Mouse (Mus musculus) stomach, embryonic 16.5 days (tissue): ENCODE results near the gene Rhbdf2. TPM values are rescaled to one million over a fixed set of nuclear protein-coding genes. Genes with fewer than 3 reads are reported as not detected.
"Not testable (repeated sequence)": the region's sequence is repeated elsewhere in the genome, so short reads cannot be mapped to it uniquely, and the experiment has no call there.

ENCODE experiments used
- ATAC-seq: fragments of 200-750 bp; cut with Nextera tagmentation; 2 replicates; pipeline ENCODE4 v1.8.0; 2017; ENCODE audit warnings: moderate number of reproducible peaks, moderate TSS enrichment; ENCODE audit not compliant: insufficient read depth, low FRiP score
- H3K27ac ChIP-seq: fragments of 300-500 bp; sonication (generic); 2 replicates; pipeline ENCODE4 v1.5.1; 2014; ENCODE audit warnings: low read length
- H3K27me3 ChIP-seq: fragments of 300-500 bp; sonication (generic); 2 replicates; pipeline ENCODE4 v1.6.1; 2014; ENCODE audit warnings: low read length, control low read depth, mixed read lengths; ENCODE audit not compliant: control insufficient read depth, insufficient read depth
- H3K36me3 ChIP-seq: fragments of 300-500 bp; sonication (generic); 2 replicates; pipeline ENCODE4 v1.6.1; 2014; ENCODE audit warnings: low read length; ENCODE audit not compliant: control insufficient read depth, insufficient read depth
- H3K4me1 ChIP-seq: fragments of 300-500 bp; sonication (generic); 2 replicates; pipeline ENCODE4 v1.6.1; 2014; ENCODE audit warnings: low read length, control low read depth, mixed read lengths; ENCODE audit not compliant: control insufficient read depth, insufficient read depth
- H3K4me2 ChIP-seq: fragments of 300-500 bp; sonication (generic); 2 replicates; pipeline ENCODE4 v1.6.1; 2014; ENCODE audit warnings: low read depth, low read length, mixed read lengths
- H3K4me3 ChIP-seq: fragments of 300-500 bp; sonication (generic); replicated peaks from 2 replicates; pipeline ENCODE4 v1.5.1; 2014; ENCODE audit warnings: mild to moderate bottlenecking, low read length
- H3K9ac ChIP-seq: fragments of 300-500 bp; sonication (generic); 2 replicates; pipeline ENCODE4 v1.6.1; 2014; ENCODE audit warnings: low read length
- H3K9me3 ChIP-seq: fragments of 300-500 bp; sonication (generic); replicated peaks from 2 replicates; pipeline ENCODE4 v1.6.1; 2016; ENCODE audit warnings: low read length, control low read depth; ENCODE audit not compliant: control insufficient read depth
- WGBS: fragments of 180-500 bp; shearing (Covaris S2); extraction: QIAGEN DNeasy Blood & Tissue Kit; methylation state at CpG from one replicate; pipeline ENCODE4 v1.1.7; 2014; 5-methylcytosine and 5-hydroxymethylcytosine counted together
- polyA plus RNA-seq: library from polyadenylated mRNA; unstranded; fragments of >200 nt; fragmentation: Nextera tagmentation; extraction: Ambion mirVana; gene quantifications from 2 replicates; pipeline ENCODE4 v1.2.1, GENCODE M21; 2015

Rhbdf2 gene
- polyA plus RNA-seq, 1 experiment from 2014 or later = 8.2 TPM

DNA sequence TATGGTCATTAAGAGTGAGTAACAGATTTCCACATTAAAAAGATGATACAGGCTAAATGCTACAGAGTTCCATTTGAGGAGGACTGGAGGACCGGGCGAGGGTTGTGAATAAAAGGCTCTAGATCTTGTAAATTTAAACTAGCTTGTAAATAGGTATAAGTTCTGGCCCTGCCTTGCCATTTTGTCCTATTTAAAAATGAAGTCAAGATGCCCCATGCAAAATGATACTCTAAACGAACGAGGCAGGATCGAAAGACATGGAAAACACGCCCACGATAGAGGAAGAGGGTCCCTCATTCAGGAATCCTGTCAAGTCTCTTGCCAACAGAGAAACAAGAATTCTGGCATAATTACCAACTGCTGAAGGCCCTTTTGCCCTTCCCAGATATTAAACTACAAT is 43.6 kb upstream of the Rhbdf2 start:
- peak overlapping the region; percentile 75; the same call in 1 of the 2 replicates for H3K9ac ChIP-seq
- peak overlapping the region; percentile 58; the same call in 1 of the 2 replicates for H3K4me2 ChIP-seq
- H3K36me3 ChIP-seq = peaks cover 7% of the 10 kb centered on the region
- no peak overlapping the region for H3K27ac ChIP-seq
- peaks cover 18% of the 10 kb centered on the region for H3K4me1 ChIP-seq
- ATAC-seq = no peak
- WGBS = 78% methylated on average over 7 of the region's 7 CpGs
- no peak overlapping the region for H3K4me3 ChIP-seq
- H3K9me3 ChIP-seq = no peaks in the 10 kb centered on the region
- H3K27me3 ChIP-seq = no peaks in the 10 kb centered on the region

DNA sequence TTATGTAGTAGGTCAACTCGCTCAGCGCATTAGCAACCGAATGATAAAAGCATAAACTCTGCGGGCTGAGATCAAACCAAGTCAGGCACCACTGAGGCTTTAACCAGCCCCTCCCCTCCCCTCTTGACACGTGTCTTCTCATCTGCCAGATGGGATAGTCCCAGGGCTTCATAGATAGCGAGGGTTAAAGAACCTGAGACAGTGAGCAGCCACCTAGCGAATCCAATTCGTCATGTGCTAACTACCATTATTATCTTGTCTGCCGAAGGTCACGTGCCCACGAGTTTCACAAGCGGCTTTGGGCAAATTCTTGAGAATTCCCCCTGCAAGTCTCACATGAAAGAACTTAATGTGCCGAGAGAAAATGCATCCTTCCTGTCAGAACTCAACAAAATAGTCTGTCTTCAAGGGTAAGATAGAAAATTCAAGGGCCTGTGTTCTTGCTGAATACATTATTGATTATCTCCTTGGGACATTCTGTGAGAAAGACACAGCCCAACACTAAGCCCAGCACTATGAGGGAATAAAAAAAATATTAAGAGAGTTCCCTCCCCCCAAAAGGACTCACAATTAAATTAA is 43.1 kb upstream of the Rhbdf2 start:
- peaks cover 7% of the 10 kb centered on the region for H3K36me3 ChIP-seq
- ATAC-seq = no peak
- H3K27ac ChIP-seq = no peak overlapping the region
- H3K27me3 ChIP-seq = no peaks in the 10 kb centered on the region
- 44% methylated on average over 13 of the region's 13 CpGs for WGBS
- no peaks in the 10 kb centered on the region for H3K9me3 ChIP-seq
- H3K4me1 ChIP-seq = peaks cover 18% of the 10 kb centered on the region
- no peak overlapping the region for H3K9ac ChIP-seq
- H3K4me2 ChIP-seq = no peak overlapping the region
- no peak overlapping the region for H3K4me3 ChIP-seq

DNA sequence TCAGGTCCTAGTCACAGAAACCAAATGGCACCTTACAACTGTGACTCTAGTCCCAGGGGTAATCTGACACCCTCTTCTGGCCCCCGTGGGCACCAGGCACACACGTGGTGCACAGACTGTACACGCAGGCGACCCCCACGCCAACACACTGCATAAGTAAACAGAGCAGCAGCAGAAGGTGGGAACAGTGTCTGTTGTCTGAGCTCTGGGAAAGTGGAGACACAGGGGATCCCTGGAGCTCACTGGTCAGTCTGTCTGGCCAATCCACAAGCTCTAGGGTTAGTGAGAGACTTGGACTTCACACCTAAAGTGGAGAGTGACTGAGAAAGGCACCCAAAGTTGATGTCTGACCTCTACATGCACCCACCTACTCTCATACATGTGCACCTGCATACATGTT is 42.5 kb upstream of the Rhbdf2 start:
- Histone ChIP-seq H3K4me1 (peaks cover 13% of the 10 kb centered on the region), H3K36me3 (peaks cover 2% of the 10 kb centered on the region; the same call in 1 of the 2 replicates), H3K4me3 (no peak overlapping the region), H3K27ac (no peak overlapping the region), H3K4me2 (no peak overlapping the region), H3K9me3 (no peaks in the 10 kb centered on the region), H3K27me3 (no peaks in the 10 kb centered on the region), H3K9ac (no peak overlapping the region)
- 7% methylated on average over 5 of the region's 5 CpGs for WGBS
- ATAC-seq = no peak

GRCm38 (mm10) chr11:116668839-116669238 is 42.0 kb upstream of the Rhbdf2 start:
- 37% methylated on average over 7 of the region's 7 CpGs for WGBS
- H3K27me3 ChIP-seq = no peaks in the 10 kb centered on the region
- H3K4me1 ChIP-seq = peaks cover 10% of the 10 kb centered on the region
- no peak overlapping the region for H3K9ac ChIP-seq
- H3K36me3 ChIP-seq = no peaks in the 10 kb centered on the region
- no peak overlapping the region for H3K27ac ChIP-seq
- no peak overlapping the region for H3K4me3 ChIP-seq
- no peaks in the 10 kb centered on the region for H3K9me3 ChIP-seq
- ATAC-seq = no peak
- H3K4me2 ChIP-seq = no peak overlapping the region

DNA sequence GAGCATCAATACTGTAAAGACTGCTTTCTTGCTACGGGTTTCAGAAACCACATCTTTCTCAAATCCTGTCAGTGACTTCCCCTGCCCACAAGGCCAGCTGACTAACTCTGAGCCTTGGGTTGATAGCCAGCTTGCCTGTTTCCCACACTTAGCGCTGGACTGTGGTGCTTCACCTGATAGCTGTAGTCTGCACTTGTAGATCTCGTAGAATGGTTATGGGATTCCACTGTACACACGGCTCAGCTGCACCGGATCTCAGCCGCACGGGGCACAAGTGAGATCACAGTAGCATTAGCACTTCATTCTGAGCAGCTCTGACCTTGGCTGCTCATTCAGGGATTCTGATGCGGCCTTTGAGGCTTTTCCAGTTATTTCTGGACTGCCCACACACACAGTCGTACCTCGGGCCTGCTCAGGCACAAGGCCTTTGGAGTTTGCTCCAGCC is 41.6 kb upstream of the Rhbdf2 start:
- Histone ChIP-seq H3K4me2 (no peak overlapping the region), H3K27ac (peak overlapping the region; percentile 8; the same call in 1 of the 2 replicates)
- peak; percentile 19; the same call in 1 of the 2 replicates for ATAC-seq

DNA sequence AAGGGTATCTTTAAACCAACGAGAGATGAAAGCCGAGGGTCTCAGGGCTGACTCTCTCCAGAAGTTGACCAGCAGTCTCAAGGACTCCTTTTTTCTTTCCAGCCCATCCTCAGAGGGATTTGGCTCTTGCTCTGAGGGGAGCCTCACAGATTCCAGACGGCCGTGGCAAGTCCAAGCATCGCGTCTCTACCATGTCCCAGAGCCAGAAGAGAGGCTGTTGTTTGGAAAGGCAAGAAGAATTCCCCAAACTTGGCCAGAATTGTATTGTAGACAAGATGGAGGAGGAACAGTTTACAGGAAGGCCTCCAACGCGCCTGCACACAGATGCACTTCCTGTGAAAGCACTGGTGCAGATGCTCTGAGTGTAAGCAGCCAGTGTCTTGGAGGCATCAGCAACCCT is 41.1 kb upstream of the Rhbdf2 start:
- H3K4me3 ChIP-seq = no peak overlapping the region
- H3K4me2 ChIP-seq = no peak overlapping the region
- peak overlapping the region; percentile 8 for H3K27ac ChIP-seq
- H3K36me3 ChIP-seq = no peaks in the 10 kb centered on the region
- H3K27me3 ChIP-seq = no peaks in the 10 kb centered on the region
- ATAC-seq = no peak
- H3K9me3 ChIP-seq = no peaks in the 10 kb centered on the region
- H3K9ac ChIP-seq = no peak overlapping the region
- 62% methylated on average over 8 of the region's 8 CpGs for WGBS
- peaks cover 5% of the 10 kb centered on the region for H3K4me1 ChIP-seq

More for the DNA sequence above, 41.6 kb upstream of the Rhbdf2 start:
- Histone ChIP-seq H3K36me3 (no peaks in the 10 kb centered on the region), H3K27me3 (no peaks in the 10 kb centered on the region), H3K9me3 (no peaks in the 10 kb centered on the region), H3K9ac (no peak overlapping the region), H3K4me1 (peaks cover 10% of the 10 kb centered on the region), H3K4me3 (no peak overlapping the region)
- 77% methylated on average over 10 of the region's 10 CpGs for WGBS

GRCm38 (mm10) chr11:116667012-116667411 is 40.2 kb upstream of the Rhbdf2 start:
- H3K4me2 ChIP-seq, H3K4me3 ChIP-seq, H3K4me1 ChIP-seq, H3K9me3 ChIP-seq, ATAC-seq, H3K27me3 ChIP-seq, H3K27ac ChIP-seq, H3K9ac ChIP-seq, H3K36me3 ChIP-seq: not testable (repeated sequence)
- WGBS = 81% methylated on average over 3 of the region's 5 CpGs

- H3K4me3 ChIP-seq = no peak overlapping the region
- no peaks in the 10 kb centered on the region for H3K9me3 ChIP-seq
- H3K4me2 ChIP-seq = no peak overlapping the region
- no peak overlapping the region for H3K27ac ChIP-seq
- ATAC-seq = no peak
- no peak overlapping the region for H3K9ac ChIP-seq
- peaks cover 8% of the 10 kb centered on the region; the same call in 1 of the 2 replicates for H3K4me1 ChIP-seq
- no peaks in the 10 kb centered on the region for H3K36me3 ChIP-seq
- WGBS = 67% methylated on average over 9 of the region's 9 CpGs
- H3K27me3 ChIP-seq = peaks cover 3% of the 10 kb centered on the region; the same call in 1 of the 2 replicates
These were observed 39.7 kb upstream of the Rhbdf2 start for GRCm38 (mm10) chr11:116666566-116666965.

DNA sequence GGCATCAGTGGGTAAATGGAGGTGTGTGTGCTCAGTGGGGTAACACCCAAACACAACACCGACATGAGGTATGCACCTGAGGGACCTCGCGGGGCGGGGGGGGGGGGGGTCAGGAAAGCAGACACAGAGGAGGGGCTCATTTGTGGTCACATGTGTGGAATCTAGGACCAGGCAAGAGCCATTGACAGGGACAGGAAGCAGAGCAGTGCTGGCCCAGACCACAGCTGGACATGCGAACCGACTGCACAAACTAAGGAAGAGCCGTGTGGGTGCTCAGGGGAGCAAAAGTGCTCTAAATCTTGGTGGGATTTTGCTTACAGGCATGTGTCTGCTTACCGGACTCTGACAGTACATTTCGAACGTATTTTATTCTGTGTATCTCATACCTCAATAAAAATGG is 38.5 kb upstream of the Rhbdf2 start:
- ATAC-seq = no peak
- WGBS = 51% methylated on average over 10 of the region's 10 CpGs

More for the DNA sequence above, 38.5 kb upstream of the Rhbdf2 start:
- Histone ChIP-seq H3K4me1 (peaks cover 8% of the 10 kb centered on the region; the same call in 1 of the 2 replicates), H3K9me3 (no peaks in the 10 kb centered on the region), H3K27me3 (peaks cover 3% of the 10 kb centered on the region; the same call in 1 of the 2 replicates), H3K9ac (no peak overlapping the region), H3K27ac (no peak overlapping the region), H3K4me2 (no peak overlapping the region), H3K4me3 (no peak overlapping the region), H3K36me3 (no peaks in the 10 kb centered on the region)
